Mouse (Mus musculus) forebrain, embryonic 16.5 days (tissue): Measurements from ENCODE around the gene Kank2. TPM values are rescaled to one million over a fixed set of nuclear protein-coding genes. Genes with fewer than 3 reads are reported as not detected.
A peak's percentile ranks its signal among the peaks of the same experiment; 100 is the strongest.

Experiments
- ATAC-seq: fragments of 200-750 bp; cut with Nextera tagmentation; 2 replicates; pipeline ENCODE4 v1.8.0; 2017; ENCODE audit warnings: mild to moderate bottlenecking, moderate library complexity
- H3K27ac ChIP-seq: fragments of 300-500 bp; sonication (generic); 2 replicates; pipeline ENCODE4 v1.5.1; 2014; ENCODE audit warnings: low read length, control low read depth
- H3K27me3 ChIP-seq: fragments of 300-500 bp; sonication (generic); replicated peaks from 2 replicates; pipeline ENCODE4 v1.6.1; 2014; ENCODE audit warnings: low read length; ENCODE audit not compliant: control insufficient read depth, insufficient read depth
- H3K36me3 ChIP-seq: fragments of 300-500 bp; sonication (generic); 2 replicates; pipeline ENCODE4 v1.6.1; 2014; ENCODE audit not compliant: control insufficient read depth, insufficient read depth
- H3K4me1 ChIP-seq: fragments of 300-500 bp; sonication (generic); replicated peaks from 2 replicates; pipeline ENCODE4 v1.6.1; 2014; ENCODE audit warnings: low read length; ENCODE audit not compliant: control insufficient read depth, insufficient read depth
- H3K4me2 ChIP-seq: fragments of 300-500 bp; sonication (generic); 2 replicates; pipeline ENCODE4 v1.6.1; 2014; ENCODE audit warnings: mild to moderate bottlenecking, low read length, control low read depth
- H3K4me3 ChIP-seq: fragments of 300-500 bp; sonication (generic); replicated peaks from 2 replicates; pipeline ENCODE4 v1.5.1; 2014; ENCODE audit warnings: mild to moderate bottlenecking, low read length, control low read depth
- H3K9ac ChIP-seq: fragments of 300-500 bp; sonication (generic); replicated peaks from 2 replicates; pipeline ENCODE4 v1.6.1; 2014; ENCODE audit warnings: low read depth, low read length, control low read depth
- H3K9me3 ChIP-seq: fragments of 300-500 bp; sonication (generic); 2 replicates; pipeline ENCODE4 v1.6.1; 2016; ENCODE audit warnings: low read length; ENCODE audit not compliant: control insufficient read depth
- WGBS: fragments of 180-500 bp; shearing (Covaris S2); extraction: QIAGEN DNeasy Blood & Tissue Kit; methylation state at CpG from one replicate; pipeline ENCODE4 v1.1.7; 2014; 5-methylcytosine and 5-hydroxymethylcytosine counted together
- polyA plus RNA-seq: library from polyadenylated mRNA; unstranded; fragments of >200 nt; fragmentation: Nextera tagmentation; extraction: Ambion mirVana; gene quantifications from 2 replicates; pipeline ENCODE4 v1.2.1, GENCODE M21; 2015

Kank2 gene
- polyA plus RNA-seq, 1 experiment from 2014 or later, result 3.2 TPM

DNA sequence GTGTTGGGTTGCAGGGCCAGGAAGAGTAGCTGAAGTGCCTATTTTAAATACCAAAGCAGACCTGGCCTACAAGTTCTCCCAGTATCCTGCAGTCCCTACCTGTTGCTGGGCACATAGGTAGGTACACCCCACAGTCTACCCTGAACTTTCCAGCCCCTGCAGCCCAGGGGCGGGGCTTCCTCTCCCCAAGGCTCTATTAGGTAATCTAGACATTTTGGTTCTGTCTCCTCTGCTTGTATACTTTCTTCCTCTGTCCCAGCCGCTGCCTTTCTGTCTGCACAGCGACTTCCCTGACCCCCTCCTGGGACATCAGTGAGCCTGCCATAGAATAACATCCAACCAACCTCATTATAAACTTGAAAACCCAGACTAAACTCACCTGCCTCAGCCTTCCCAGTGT is 48.2 kb downstream of the Kank2 start:
- H3K9me3 ChIP-seq, result no peaks in the 10 kb centered on the region
- H3K4me3 ChIP-seq, result no peak overlapping the region
- H3K4me1 ChIP-seq, result peaks cover 7% of the 10 kb centered on the region
- H3K4me2 ChIP-seq, result no peak overlapping the region
- 84% methylated on average over 3 of the region's 3 CpGs for WGBS
- no peak overlapping the region for H3K27ac ChIP-seq
- H3K9ac ChIP-seq, result no peak overlapping the region
- peaks cover 21% of the 10 kb centered on the region; the same call in 1 of the 2 replicates for H3K36me3 ChIP-seq
- no peak for ATAC-seq
- H3K27me3 ChIP-seq, result no peaks in the 10 kb centered on the region

DNA sequence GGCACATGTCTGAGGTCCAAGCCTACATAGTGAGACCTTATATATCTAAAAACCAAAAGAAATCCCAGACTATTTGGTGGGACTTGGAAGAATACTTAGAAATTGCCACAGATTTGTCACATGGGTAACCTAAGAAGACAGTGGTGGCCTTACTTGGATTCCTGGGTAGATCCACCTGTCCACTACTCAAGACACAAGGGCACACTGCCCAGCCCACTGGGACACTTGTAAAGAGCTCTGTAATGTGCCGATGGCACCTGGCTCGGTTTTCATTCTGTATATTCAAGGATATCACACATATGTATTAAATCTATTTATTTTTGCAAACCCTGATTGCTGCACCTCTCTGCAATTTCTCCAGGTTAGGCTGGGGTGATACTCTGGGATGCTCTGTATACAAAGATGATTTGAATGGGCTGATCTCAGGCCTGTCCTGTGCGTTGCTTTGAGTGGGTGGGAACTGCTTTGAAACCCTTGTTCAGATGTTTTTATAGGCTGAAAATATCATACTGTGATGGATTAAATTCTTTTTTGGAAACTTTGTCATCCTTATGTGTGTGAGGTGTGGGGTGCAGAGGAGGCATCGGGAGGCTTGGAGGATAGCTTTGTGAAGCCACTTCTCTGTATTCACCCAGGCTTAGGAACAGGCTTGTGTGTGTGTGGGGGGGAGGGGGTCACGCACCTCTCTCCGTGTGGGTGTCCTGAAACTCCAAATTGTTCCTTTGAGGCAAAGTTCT is 49.0 kb downstream of the Kank2 start:
- Histone ChIP-seq H3K27me3 (no peaks in the 10 kb centered on the region), H3K4me1 (peaks cover 7% of the 10 kb centered on the region), H3K4me3 (no peak overlapping the region), H3K9ac (no peak overlapping the region), H3K27ac (no peak overlapping the region), H3K9me3 (no peaks in the 10 kb centered on the region), H3K4me2 (no peak overlapping the region), H3K36me3 (peaks cover 21% of the 10 kb centered on the region; the same call in 1 of the 2 replicates)
- no peak for ATAC-seq
- 85% methylated on average over 6 of the region's 6 CpGs for WGBS

DNA sequence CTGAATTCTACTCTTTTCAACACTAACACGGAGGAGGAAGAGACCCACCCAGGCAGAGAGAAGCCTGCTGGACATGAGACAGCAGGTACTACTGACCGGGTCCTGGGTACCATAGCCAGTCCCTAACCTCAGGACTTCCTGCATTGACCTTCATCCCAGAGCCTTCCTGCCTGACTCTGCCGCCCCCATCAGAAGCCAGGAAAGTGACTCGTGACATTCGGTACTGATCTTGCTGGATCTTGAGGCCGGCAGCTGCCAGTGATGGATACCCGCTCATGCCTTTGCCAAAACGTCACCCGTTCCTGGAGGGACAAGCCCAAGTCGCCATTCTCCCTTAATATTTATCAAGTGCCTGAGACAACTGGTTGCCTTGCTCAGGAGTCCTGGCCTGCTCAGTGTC is 50.1 kb downstream of the Kank2 start:
- Histone ChIP-seq H3K9ac (no peak overlapping the region), H3K9me3 (no peaks in the 10 kb centered on the region), H3K27me3 (no peaks in the 10 kb centered on the region), H3K4me1 (peaks cover 7% of the 10 kb centered on the region), H3K4me3 (no peak overlapping the region), H3K27ac (peak overlapping the region; percentile 58), H3K36me3 (peaks cover 25% of the 10 kb centered on the region; the same call in 1 of the 2 replicates), H3K4me2 (no peak overlapping the region)
- no peak for ATAC-seq
- 82% methylated on average over 10 of the region's 10 CpGs for WGBS

DNA sequence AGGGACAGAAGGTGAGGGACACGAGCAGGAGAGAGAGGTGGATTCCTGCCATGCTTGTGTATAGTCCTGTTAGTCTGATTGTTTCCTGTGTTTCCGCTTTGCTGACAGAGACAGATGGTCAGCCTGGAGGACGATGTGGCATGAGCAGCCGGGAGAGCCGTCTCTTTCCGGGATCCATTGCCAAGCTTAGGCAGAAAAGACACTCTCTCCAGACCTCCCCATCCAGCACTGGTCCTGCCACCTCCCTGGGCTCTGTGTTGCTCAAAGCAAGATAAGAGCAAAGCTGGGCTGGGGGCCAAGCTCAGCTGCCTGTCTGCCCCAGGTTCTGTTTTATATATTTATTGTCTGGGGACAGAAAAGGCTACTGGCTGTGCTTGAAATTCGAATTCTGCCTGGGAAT is 50.5 kb downstream of the Kank2 start:
- H3K4me1 ChIP-seq, result peaks cover 7% of the 10 kb centered on the region
- no peak overlapping the region for H3K9ac ChIP-seq
- peak; percentile 78 for ATAC-seq
- H3K9me3 ChIP-seq, result no peaks in the 10 kb centered on the region
- no peak overlapping the region for H3K4me3 ChIP-seq
- H3K27me3 ChIP-seq, result no peaks in the 10 kb centered on the region
- peaks cover 25% of the 10 kb centered on the region; the same call in 1 of the 2 replicates for H3K36me3 ChIP-seq
- 58% methylated on average over 7 of the region's 7 CpGs for WGBS
- H3K4me2 ChIP-seq, result no peak overlapping the region
- H3K27ac ChIP-seq, result peak overlapping the region; percentile 58

DNA sequence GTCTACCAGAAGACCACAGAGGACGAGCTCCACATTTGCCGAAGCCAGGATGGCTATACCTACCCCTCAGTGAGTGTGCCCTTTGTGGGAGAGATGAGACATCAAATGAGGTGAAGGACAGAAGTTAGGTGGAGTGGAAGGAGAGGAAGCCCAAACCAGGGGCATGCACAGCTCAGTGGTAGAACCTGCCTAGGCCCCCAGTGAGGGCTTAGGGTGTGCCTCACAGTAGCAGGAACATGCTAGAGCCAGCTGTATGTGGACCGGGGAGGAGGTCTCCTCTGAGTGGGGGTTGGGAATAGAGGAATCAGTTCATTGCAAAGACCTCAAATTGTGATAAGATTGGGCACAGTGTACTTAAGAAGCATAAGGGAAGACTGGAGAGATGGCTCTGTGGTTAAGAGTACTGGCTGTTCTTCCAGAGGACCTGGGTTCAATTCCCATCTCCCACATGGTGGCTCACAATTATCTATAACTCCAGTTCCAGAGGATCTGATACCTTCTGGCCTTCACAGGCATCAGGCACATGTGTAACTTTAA is 51.2 kb downstream of the Kank2 start:
- H3K4me3 ChIP-seq, result no peak overlapping the region
- H3K36me3 ChIP-seq, result peaks cover 25% of the 10 kb centered on the region; the same call in 1 of the 2 replicates
- no peaks in the 10 kb centered on the region for H3K9me3 ChIP-seq
- H3K4me1 ChIP-seq, result peaks cover 7% of the 10 kb centered on the region
- no peaks in the 10 kb centered on the region for H3K27me3 ChIP-seq
- no peak overlapping the region for H3K9ac ChIP-seq
- no peak for ATAC-seq
- no peak overlapping the region for H3K27ac ChIP-seq
- no peak overlapping the region for H3K4me2 ChIP-seq
- WGBS, result 90% methylated on average over 3 of the region's 3 CpGs

DNA sequence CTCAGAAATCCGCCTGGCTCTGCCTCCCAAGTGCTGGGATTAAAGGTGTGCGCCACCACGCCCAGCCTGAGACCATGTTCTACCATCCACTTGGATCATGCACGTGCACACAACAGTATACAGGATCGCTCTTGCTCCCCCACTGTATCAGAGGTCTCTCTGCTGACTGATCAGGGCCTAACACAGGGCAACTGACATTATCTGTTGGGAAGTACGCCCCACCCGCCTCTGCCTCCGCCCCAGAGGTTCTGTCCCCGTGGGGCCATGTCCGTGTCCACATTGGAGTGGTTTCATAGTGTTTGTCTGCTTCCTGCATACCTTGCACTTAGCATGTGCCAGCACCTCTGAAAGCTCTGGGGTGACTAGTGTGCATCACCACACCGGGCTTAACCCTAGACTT is 57.0 kb downstream of the Kank2 start:
- no peak overlapping the region for H3K27ac ChIP-seq
- no peaks in the 10 kb centered on the region for H3K27me3 ChIP-seq
- peaks cover 27% of the 10 kb centered on the region for H3K36me3 ChIP-seq
- H3K4me1 ChIP-seq, result no peaks in the 10 kb centered on the region
- H3K9ac ChIP-seq, result no peak overlapping the region
- ATAC-seq, result no peak
- 97% methylated on average over 11 of the region's 11 CpGs for WGBS
- H3K9me3 ChIP-seq, result no peaks in the 10 kb centered on the region
- no peak overlapping the region for H3K4me2 ChIP-seq
- H3K4me3 ChIP-seq, result no peak overlapping the region

DNA sequence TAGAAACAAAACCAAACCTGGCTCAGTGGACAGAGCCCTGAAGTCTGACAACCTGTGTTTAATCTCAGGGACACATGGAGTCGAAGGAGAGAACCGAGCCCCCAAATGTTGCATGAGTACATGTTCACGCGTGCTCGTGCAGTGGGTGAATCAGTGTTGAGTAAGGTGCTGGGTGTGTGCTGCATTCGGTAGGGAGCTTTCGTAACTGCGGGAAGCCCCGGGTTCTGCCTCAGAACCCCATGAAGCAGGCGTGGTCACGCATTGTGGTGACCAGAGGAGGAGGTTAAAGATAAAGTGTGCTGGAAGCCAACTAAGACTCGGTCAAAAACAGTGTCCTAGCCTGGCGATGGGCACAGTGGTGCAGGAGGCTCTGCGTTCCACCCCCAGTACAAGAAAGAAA is 58.1 kb downstream of the Kank2 start:
- Histone ChIP-seq H3K9ac (no peak overlapping the region), H3K4me2 (no peak overlapping the region), H3K36me3 (peaks cover 21% of the 10 kb centered on the region), H3K4me3 (no peak overlapping the region), H3K9me3 (no peaks in the 10 kb centered on the region), H3K4me1 (no peaks in the 10 kb centered on the region), H3K27me3 (no peaks in the 10 kb centered on the region), H3K27ac (no peak overlapping the region)
- 97% methylated on average over 14 of the region's 14 CpGs for WGBS
- ATAC-seq, result no peak

DNA sequence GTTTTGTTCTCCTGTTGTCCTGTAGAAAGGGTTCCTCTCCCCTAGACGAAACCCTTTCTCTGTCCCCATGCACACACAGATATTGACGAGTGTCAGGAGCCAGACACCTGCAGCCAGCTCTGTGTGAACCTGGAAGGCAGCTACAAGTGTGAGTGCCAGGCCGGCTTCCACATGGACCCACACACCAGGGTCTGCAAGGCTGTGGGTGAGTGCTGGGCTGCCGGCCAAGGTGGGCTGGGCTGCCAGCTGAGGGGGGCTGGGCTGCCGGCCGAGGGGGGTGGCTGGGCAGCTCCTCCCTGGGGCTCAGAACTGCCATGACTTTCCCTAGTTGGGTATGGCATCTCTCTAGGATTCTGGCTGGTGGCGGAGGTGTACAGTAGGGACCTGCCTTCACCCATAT is 59.8 kb downstream of the Kank2 start:
- no peaks in the 10 kb centered on the region for H3K27me3 ChIP-seq
- H3K36me3 ChIP-seq, result peaks cover 22% of the 10 kb centered on the region
- no peak overlapping the region for H3K4me3 ChIP-seq
- no peaks in the 10 kb centered on the region for H3K4me1 ChIP-seq
- no peak overlapping the region for H3K9ac ChIP-seq
- no peaks in the 10 kb centered on the region for H3K9me3 ChIP-seq
- ATAC-seq, result no peak
- H3K4me2 ChIP-seq, result no peak overlapping the region
- H3K27ac ChIP-seq, result no peak overlapping the region
- WGBS, result 53% methylated on average over 7 of the region's 7 CpGs

DNA sequence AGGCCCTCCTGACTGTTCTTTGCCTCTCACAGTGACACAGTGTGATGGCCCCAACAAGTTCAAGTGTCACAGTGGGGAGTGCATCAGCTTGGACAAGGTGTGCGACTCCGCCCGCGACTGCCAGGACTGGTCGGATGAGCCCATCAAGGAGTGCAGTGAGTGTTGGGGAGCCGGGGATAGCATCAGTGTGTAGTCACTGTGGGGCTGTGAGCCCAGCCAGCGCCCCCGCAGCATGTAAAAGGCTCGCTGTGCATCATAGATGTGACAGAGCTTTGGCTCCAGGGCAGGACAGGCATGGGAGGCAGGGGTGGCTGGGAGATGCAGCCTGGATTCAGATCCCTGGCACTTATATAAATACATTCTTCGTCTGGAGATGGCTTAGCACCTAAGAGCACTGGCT is 61.4 kb downstream of the Kank2 start:
- ATAC-seq, result no peak

More for the DNA sequence above, 61.4 kb downstream of the Kank2 start:
- H3K9ac ChIP-seq, result no peak overlapping the region
- H3K27me3 ChIP-seq, result no peaks in the 10 kb centered on the region
- H3K9me3 ChIP-seq, result no peaks in the 10 kb centered on the region
- H3K27ac ChIP-seq, result no peak overlapping the region
- no peak overlapping the region for H3K4me2 ChIP-seq
- H3K4me1 ChIP-seq, result no peaks in the 10 kb centered on the region
- H3K36me3 ChIP-seq, result peaks cover 33% of the 10 kb centered on the region
- WGBS, result 93% methylated on average over 10 of the region's 10 CpGs
- no peak overlapping the region for H3K4me3 ChIP-seq
